Mouse (Mus musculus): ENCODE measurements around the gene Tia1.

Gene Tia1

GRCm38 (mm10) chr6:86438272-86439118, 34.5 kb downstream of the Tia1 start, which contains the start of gene C87436:
TSS of gene C87436 (plus strand) at chr6:86438374.
- peak; percentile 91 for DNase-seq

GRCm38 (mm10) chr6:86439119-86439496, 35.1 kb downstream of the Tia1 start:
- DNase-seq, result no peak

- DNase-seq, result no peak
Measured at GRCm38 (mm10) chr6:86439531-86439930, 35.5 kb downstream of the Tia1 start.

- DNase-seq, result no peak
Measured at GRCm38 (mm10) chr6:86441571-86441970, 37.6 kb downstream of the Tia1 start.

- DNase-seq, result no peak
Measured at GRCm38 (mm10) chr6:86445551-86445950, 41.5 kb downstream of the Tia1 start.

- no peak for DNase-seq
Measured at GRCm38 (mm10) chr6:86446927-86447568, 43.0 kb downstream of the Tia1 start.

- DNase-seq, result no peak
Measured at GRCm38 (mm10) chr6:86456727-86457126, 52.7 kb downstream of the Tia1 start.

GRCm38 (mm10) chr6:86463079-86463478, 59.1 kb downstream of the Tia1 start:
- DNase-seq, result no peak

- no peak for DNase-seq
Measured at GRCm38 (mm10) chr6:86471317-86471716, 67.3 kb downstream of the Tia1 start.

- no peak for DNase-seq
Measured at GRCm38 (mm10) chr6:86471760-86472099, 67.7 kb downstream of the Tia1 start.

GRCm38 (mm10) chr6:86472100-86472955, 68.3 kb downstream of the Tia1 start:
- DNase-seq, result peak; percentile 100

GRCm38 (mm10) chr6:86473077-86473476, 69.1 kb downstream of the Tia1 start:
- DNase-seq, result peak; percentile 47

- no peak for DNase-seq
Measured at GRCm38 (mm10) chr6:86474072-86474471, 70.1 kb downstream of the Tia1 start.

- DNase-seq, result no peak
Measured at GRCm38 (mm10) chr6:86474646-86475181, 70.7 kb downstream of the Tia1 start.

GRCm38 (mm10) chr6:86475462-86476167, 71.6 kb downstream of the Tia1 start:
- no peak for DNase-seq

GRCm38 (mm10) chr6:86476931-86477330, 72.9 kb downstream of the Tia1 start:
- DNase-seq, result no peak

GRCm38 (mm10) chr6:86479311-86479710, 75.3 kb downstream of the Tia1 start:
- DNase-seq, result no peak

- DNase-seq, result no peak
Measured at GRCm38 (mm10) chr6:86479816-86480188, 75.8 kb downstream of the Tia1 start.

GRCm38 (mm10) chr6:86480189-86480831, 76.3 kb downstream of the Tia1 start:
- no peak for DNase-seq

- DNase-seq, result no peak
Measured at GRCm38 (mm10) chr6:86481871-86482270, 77.9 kb downstream of the Tia1 start.
